ENCODE assay signal across 8 mouse cellular contexts in the genomic region with DNA sequence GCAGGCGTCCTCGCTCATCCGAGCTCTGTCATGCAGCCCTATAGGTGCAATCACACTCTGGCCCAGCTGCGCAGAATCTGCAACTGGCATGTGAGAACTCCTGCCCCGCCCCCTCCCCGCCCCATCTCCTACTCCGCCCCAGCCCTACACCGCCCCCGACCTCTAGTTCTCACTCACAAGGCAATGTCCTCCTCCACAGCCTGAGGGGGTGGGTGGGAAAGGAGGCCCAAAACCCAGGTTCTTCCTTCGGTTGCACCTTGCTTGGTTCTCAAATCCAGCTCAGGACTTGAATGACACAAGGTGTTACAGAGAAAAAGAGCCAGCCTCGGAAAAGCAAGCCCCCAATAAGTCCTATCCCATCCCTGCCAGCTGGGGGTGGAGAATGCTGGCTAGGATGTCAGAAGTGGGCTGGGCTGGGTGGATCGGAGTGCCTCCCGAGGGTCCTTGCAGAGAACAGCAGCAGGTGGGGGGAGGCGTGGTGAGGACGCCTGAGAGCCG. TPM values are rescaled to one million over a fixed set of nuclear protein-coding genes. Genes with fewer than 3 reads are reported as not detected.
DNase-seq lines count a peak whose midpoint lies in the region; ATAC-seq and TF ChIP-seq lines count a peak whose summit lies in the region.

No protein-coding gene starts in this region.

- TF ChIP-seq POLR2A in brain, embryonic 14.5 days (IDR thresholded peaks at IDR 0.05; ENCODE audit: borderline replicate concordance, extremely low read depth, insufficient read depth, insufficient read length, poor library complexity, severe bottlenecking), result no peak

- no peak for TF ChIP-seq CTCF in brain, embryonic 14.5 days (IDR thresholded peaks at IDR 0.05; ENCODE audit: borderline replicate concordance, extremely low read depth, insufficient read depth, insufficient read length)

- H3K4me1 ChIP-seq in kidney, embryonic 16.5 days (ENCODE audit: insufficient read depth, low read length), result peaks cover 21% of the 10 kb centered on the region
- H3K4me1 ChIP-seq in hindbrain, embryonic 13.5 days (replicated peaks), result peaks cover 46% of the 10 kb centered on the region
- peaks cover 25% of the 10 kb centered on the region for H3K4me1 ChIP-seq in limb, embryonic 13.5 days

- no peak for DNase-seq in kidney, adult 18-20 months
- DNase-seq in brain, embryonic 14.5 days (ENCODE audit: low read depth), result peak; percentile 69
- DNase-seq in cerebellum, adult 18-20 months, result no peak
- DNase-seq in gastrocnemius, adult 8-10 months (ENCODE audit: low spot score in 2 of 2), result no peak

- ATAC-seq in kidney, embryonic 16.5 days (ENCODE audit: low FRiP score, low TSS enrichment), result peak; percentile 43
- ATAC-seq in hindbrain, embryonic 13.5 days (ENCODE audit: low FRiP score), result peak; percentile 62
- peak; percentile 68 for ATAC-seq in limb, embryonic 13.5 days (ENCODE audit: low FRiP score, low read depth)
- ATAC-seq in neutrophil, adult 5-6 weeks (ENCODE audit: extremely low read depth, insufficient number of reproducible peaks, low FRiP score, poor library complexity, severe bottlenecking), result 0 out of 2 replicates have a peak, but pooled peaks have one; percentile 9

- WGBS in kidney, embryonic 16.5 days, result under 1% methylated on average over 16 of the region's 16 CpGs
- under 1% methylated on average over 16 of the region's 16 CpGs for WGBS in hindbrain, embryonic 13.5 days
- WGBS in limb, embryonic 13.5 days, result under 1% methylated on average over 13 of the region's 16 CpGs

- no peaks in the 10 kb centered on the region for H3K9me3 ChIP-seq in kidney, embryonic 16.5 days (ENCODE audit: low read length)
- H3K9me3 ChIP-seq in hindbrain, embryonic 13.5 days, result no peaks in the 10 kb centered on the region
- H3K9me3 ChIP-seq in limb, embryonic 13.5 days, result no peaks in the 10 kb centered on the region

- H3K9ac ChIP-seq in kidney, embryonic 16.5 days (replicated peaks; ENCODE audit: low read length), result peak overlapping the region; percentile 16; the same call in 1 of the 2 replicates
- peak overlapping the region; percentile 80 for H3K9ac ChIP-seq in hindbrain, embryonic 13.5 days
- peak overlapping the region; percentile 35; the same call in 1 of the 2 replicates for H3K9ac ChIP-seq in limb, embryonic 13.5 days

- no peaks in the 10 kb centered on the region for H3K36me3 ChIP-seq in kidney, embryonic 16.5 days (ENCODE audit: insufficient read depth, low read length)
- H3K36me3 ChIP-seq in hindbrain, embryonic 13.5 days, result no peaks in the 10 kb centered on the region
- H3K36me3 ChIP-seq in limb, embryonic 13.5 days, result no peaks in the 10 kb centered on the region

- H3K4me3 ChIP-seq in kidney, embryonic 16.5 days (ENCODE audit: low read length), result peak overlapping the region; percentile 31
- peak overlapping the region; percentile 63 for H3K4me3 ChIP-seq in hindbrain, embryonic 13.5 days
- peak overlapping the region; percentile 46 for H3K4me3 ChIP-seq in limb, embryonic 13.5 days

- peak overlapping the region; percentile 46 for H3K4me2 ChIP-seq in kidney, embryonic 16.5 days (replicated peaks; ENCODE audit: low read depth, low read length)
- H3K4me2 ChIP-seq in hindbrain, embryonic 13.5 days, result peak overlapping the region; percentile 81
- peak overlapping the region; percentile 90 for H3K4me2 ChIP-seq in limb, embryonic 13.5 days (replicated peaks)

- H3K27me3 ChIP-seq in kidney, embryonic 16.5 days (ENCODE audit: insufficient read depth, low read length), result peaks cover 61% of the 10 kb centered on the region
- H3K27me3 ChIP-seq in hindbrain, embryonic 13.5 days, result peaks cover 20% of the 10 kb centered on the region
- peaks cover 99% of the 10 kb centered on the region for H3K27me3 ChIP-seq in limb, embryonic 13.5 days

- H3K27ac ChIP-seq in kidney, embryonic 16.5 days (ENCODE audit: low read length), result no peak overlapping the region
- peak overlapping the region; percentile 91 for H3K27ac ChIP-seq in hindbrain, embryonic 13.5 days
- H3K27ac ChIP-seq in limb, embryonic 13.5 days, result no peak overlapping the region

RNA-seq across cellular contexts. Expression of a gene that starts 1.8 kb away (rescaled TPM):
- 0.84 and 1.1 TPM in 2 replicates for polyA plus RNA-seq in kidney, embryonic 16.5 days (2015; fragmentation: Nextera tagmentation; extraction: Ambion mirVana)
- 145 and 170 TPM in 2 replicates for polyA plus RNA-seq in brain, embryonic 14.5 days (2012; rRNA removed)
- 10.9 and 11.6 TPM in 2 replicates for polyA plus RNA-seq in hindbrain, embryonic 13.5 days (2015; fragmentation: Nextera tagmentation; extraction: Ambion mirVana)
- 0.17 and 0.33 TPM in 2 replicates for polyA plus RNA-seq in limb, embryonic 13.5 days (2015; fragmentation: Nextera tagmentation; extraction: Ambion mirVana)
- total RNA-seq in neutrophil, adult 5-6 weeks (2017), result not detected in 2 replicates
- total RNA-seq in gastrocnemius, adult 8-10 months (2022), result not detected

RNA-seq across cellular contexts. Expression of a gene that starts 27.4 kb away (rescaled TPM):
- polyA plus RNA-seq in kidney, embryonic 16.5 days (2015; fragmentation: Nextera tagmentation; extraction: Ambion mirVana), result 9.2 and 9.7 TPM in 2 replicates
- 2.6 and 3.3 TPM in 2 replicates for polyA plus RNA-seq in brain, embryonic 14.5 days (2012; rRNA removed)
- 3.9 and 4.9 TPM in 2 replicates for polyA plus RNA-seq in hindbrain, embryonic 13.5 days (2015; fragmentation: Nextera tagmentation; extraction: Ambion mirVana)
- polyA plus RNA-seq in limb, embryonic 13.5 days (2015; fragmentation: Nextera tagmentation; extraction: Ambion mirVana), result 5.6 and 6.4 TPM in 2 replicates
- total RNA-seq in neutrophil, adult 5-6 weeks (2017), result 11.3 and 12.2 TPM in 2 replicates
- 1 to 10 TPM; 3.5 to 5.0 (median 3.8) TPM for total RNA-seq in gastrocnemius, adult 8-10 months (2022)

RNA-seq across cellular contexts. Expression of a gene that starts 30.3 kb away (rescaled TPM):
- polyA plus RNA-seq in kidney, embryonic 16.5 days (2015; fragmentation: Nextera tagmentation; extraction: Ambion mirVana), result 355 and 360 TPM in 2 replicates
- polyA plus RNA-seq in brain, embryonic 14.5 days (2012; rRNA removed), result 451 and 626 TPM in 2 replicates
- 252 and 267 TPM in 2 replicates for polyA plus RNA-seq in hindbrain, embryonic 13.5 days (2015; fragmentation: Nextera tagmentation; extraction: Ambion mirVana)
- 328 and 349 TPM in 2 replicates for polyA plus RNA-seq in limb, embryonic 13.5 days (2015; fragmentation: Nextera tagmentation; extraction: Ambion mirVana)
- total RNA-seq in neutrophil, adult 5-6 weeks (2017), result 94.5 and 103 TPM in 2 replicates
- 100 to 1,000 TPM in 1 of 4 experiments, 10 to 100 TPM in 3; 92.3 to 102 (median 95.8) TPM for total RNA-seq in gastrocnemius, adult 8-10 months (2022)

RNA-seq across cellular contexts. Expression of a gene that starts 34.3 kb away (rescaled TPM):
- polyA plus RNA-seq in kidney, embryonic 16.5 days (2015; fragmentation: Nextera tagmentation; extraction: Ambion mirVana), result 1.2 and 1.4 TPM in 2 replicates
- polyA plus RNA-seq in brain, embryonic 14.5 days (2012; rRNA removed), result 6.7 and 9.0 TPM in 2 replicates
- polyA plus RNA-seq in hindbrain, embryonic 13.5 days (2015; fragmentation: Nextera tagmentation; extraction: Ambion mirVana), result 0.75 and 0.78 TPM in 2 replicates
- polyA plus RNA-seq in limb, embryonic 13.5 days (2015; fragmentation: Nextera tagmentation; extraction: Ambion mirVana), result 1.2 and 1.3 TPM in 2 replicates
- total RNA-seq in neutrophil, adult 5-6 weeks (2017), result 4.0 and 4.2 TPM in 2 replicates
- total RNA-seq in gastrocnemius, adult 8-10 months (2022), result 10 to 100 TPM; 23.6 to 32.4 (median 28.2) TPM

RNA-seq across cellular contexts. Expression of a gene that starts 50.0 kb away (rescaled TPM):
- polyA plus RNA-seq in kidney, embryonic 16.5 days (2015; fragmentation: Nextera tagmentation; extraction: Ambion mirVana), result 315 and 357 TPM in 2 replicates
- 271 and 404 TPM in 2 replicates for polyA plus RNA-seq in brain, embryonic 14.5 days (2012; rRNA removed)
- polyA plus RNA-seq in hindbrain, embryonic 13.5 days (2015; fragmentation: Nextera tagmentation; extraction: Ambion mirVana), result 239 and 250 TPM in 2 replicates
- 290 and 292 TPM in 2 replicates for polyA plus RNA-seq in limb, embryonic 13.5 days (2015; fragmentation: Nextera tagmentation; extraction: Ambion mirVana)
- total RNA-seq in neutrophil, adult 5-6 weeks (2017), result 325 and 398 TPM in 2 replicates
- total RNA-seq in gastrocnemius, adult 8-10 months (2022), result 100 to 1,000 TPM; 347 to 558 (median 433) TPM

Comparison
In these comparisons a context has a peak if more than half of its experiments do, and no peak if none do; other contexts are left out.
1. ATAC-seq: peak in every context shown above with its lines; median percentile 68 in limb, embryonic 13.5 days; 62 in hindbrain, embryonic 13.5 days; 43 in kidney, embryonic 16.5 days; 9 in neutrophil, adult 5-6 weeks.
2. H3K9ac ChIP-seq: peak in every context shown above with its lines; median percentile 80 in hindbrain, embryonic 13.5 days; 35 in limb, embryonic 13.5 days; 16 in kidney, embryonic 16.5 days.
3. RNA of a gene that starts 1.8 kb away (polyA plus RNA-seq): 145 to 170 TPM in brain, embryonic 14.5 days; 10.9 to 11.6 TPM in hindbrain, embryonic 13.5 days, 0.84 to 1.1 TPM in kidney, embryonic 16.5 days and 0.17 to 0.33 TPM in limb, embryonic 13.5 days; every median in the first group is over 10 times any median in the second.
4. Peak in every context shown above with its lines, with median percentiles within 50 percentile points of each other: H3K4me2 ChIP-seq and H3K4me3 ChIP-seq.